Mouse (Mus musculus): ENCODE data around the gene Washc3.

DNA sequence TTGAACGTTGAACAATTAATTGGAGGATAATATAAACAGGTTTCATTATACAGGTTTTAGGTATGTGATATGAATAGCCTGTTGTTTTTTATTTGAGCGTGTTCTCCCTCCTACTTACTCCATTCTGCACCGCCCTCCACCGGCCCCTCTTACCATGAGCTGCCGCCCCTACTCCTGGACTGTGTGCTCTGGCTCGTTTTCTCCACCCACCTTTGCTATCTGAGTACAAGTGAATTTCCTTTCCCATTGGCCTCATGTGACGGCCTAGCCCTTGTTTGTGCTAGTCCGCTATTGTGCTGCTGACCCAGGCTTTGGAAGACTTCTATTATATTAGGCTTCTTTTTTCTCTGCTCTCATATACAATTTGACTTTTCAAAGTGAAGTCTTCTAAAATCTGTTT lies 86.4 kb downstream of the Washc3 start:
- no peak for TF ChIP-seq CTCF (IDR thresholded peaks at IDR 0.05; ENCODE audit: extremely low read depth, insufficient read depth, low read length)
- no peak for TF ChIP-seq POLR2A (IDR thresholded peaks at IDR 0.05; ENCODE audit: extremely low read depth, insufficient read depth, low read length)
